Mouse (Mus musculus): ENCODE measurements around the gene Higd1c.
"Not testable (repeated sequence)": the region's sequence is repeated elsewhere in the genome, so short reads cannot be mapped to it uniquely, and the experiment has no call there.

Higd1c gene

GRCm38 (mm10) chr15:100364242-100364641, at the start of gene Higd1c:
Higd1c (plus strand) TSS chr15:100364542.
- DNase-seq (ENCODE audit: low spot score), result no peak

- DNase-seq (ENCODE audit: low spot score), result not testable (repeated sequence)
Measured at GRCm38 (mm10) chr15:100318014-100318671, 46.2 kb upstream of the Higd1c start.

GRCm38 (mm10) chr15:100319884-100320283, 44.5 kb upstream of the Higd1c start:
- DNase-seq (ENCODE audit: low spot score), result no peak

GRCm38 (mm10) chr15:100320295-100320905, 43.9 kb upstream of the Higd1c start:
- no peak for DNase-seq (ENCODE audit: low spot score)

- peak; percentile 49 for DNase-seq (ENCODE audit: low spot score)
Measured at GRCm38 (mm10) chr15:100321134-100321533, 43.2 kb upstream of the Higd1c start.

- DNase-seq (ENCODE audit: low spot score), result no peak
Measured at GRCm38 (mm10) chr15:100324021-100324591, 40.2 kb upstream of the Higd1c start.

- DNase-seq (ENCODE audit: low spot score), result no peak
Measured at GRCm38 (mm10) chr15:100325235-100325634, 39.1 kb upstream of the Higd1c start.

GRCm38 (mm10) chr15:100328089-100328488, 36.3 kb upstream of the Higd1c start:
- not testable (repeated sequence) for DNase-seq (ENCODE audit: low spot score)

- not testable (repeated sequence) for DNase-seq (ENCODE audit: low spot score)
Measured at GRCm38 (mm10) chr15:100329336-100329735, 35.0 kb upstream of the Higd1c start.

GRCm38 (mm10) chr15:100330739-100331138, 33.6 kb upstream of the Higd1c start:
- no peak for DNase-seq (ENCODE audit: low spot score)

GRCm38 (mm10) chr15:100332077-100332961, 32.0 kb upstream of the Higd1c start:
- DNase-seq (ENCODE audit: low spot score), result not testable (repeated sequence)

GRCm38 (mm10) chr15:100334629-100335028, 29.7 kb upstream of the Higd1c start, which contains the start of gene Mettl7a3:
Mettl7a3 (plus strand) TSS chr15:100334929.
- no peak for DNase-seq (ENCODE audit: low spot score)

- not testable (repeated sequence) for DNase-seq (ENCODE audit: low spot score)
Measured at GRCm38 (mm10) chr15:100337328-100337727, 27.0 kb upstream of the Higd1c start.

GRCm38 (mm10) chr15:100337847-100338246, 26.5 kb upstream of the Higd1c start:
- peak; percentile 54 for DNase-seq (ENCODE audit: low spot score)

- DNase-seq (ENCODE audit: low spot score), result not testable (repeated sequence)
Measured at GRCm38 (mm10) chr15:100341314-100341980, 22.9 kb upstream of the Higd1c start.

GRCm38 (mm10) chr15:100345484-100345883, 18.9 kb upstream of the Higd1c start:
- no peak for DNase-seq (ENCODE audit: low spot score)

GRCm38 (mm10) chr15:100346761-100347160, 17.6 kb upstream of the Higd1c start:
- no peak for DNase-seq (ENCODE audit: low spot score)

- DNase-seq (ENCODE audit: low spot score), result no peak
Measured at GRCm38 (mm10) chr15:100349496-100349895, 14.8 kb upstream of the Higd1c start.

GRCm38 (mm10) chr15:100351501-100352060, 12.8 kb upstream of the Higd1c start:
- no peak for DNase-seq (ENCODE audit: low spot score)

GRCm38 (mm10) chr15:100352711-100353250, 11.6 kb upstream of the Higd1c start, which contains the start of the genes Methig1 and Mettl7a2:
Methig1 (plus strand) TSS chr15:100353149.
Mettl7a2 (plus strand) TSS chr15:100353200.
- DNase-seq (ENCODE audit: low spot score), result no peak

GRCm38 (mm10) chr15:100353399-100353798, 10.9 kb upstream of the Higd1c start:
- not testable (repeated sequence) for DNase-seq (ENCODE audit: low spot score)
